Mouse (Mus musculus) embryonic facial prominence, embryonic 13.5 days (tissue): Measurements from ENCODE around the gene Dnhd1. TPM values are rescaled to one million over a fixed set of nuclear protein-coding genes. Genes with fewer than 3 reads are reported as not detected.

Source experiments
- ATAC-seq: fragments of 200-750 bp; cut with Nextera tagmentation; 2 replicates; pipeline ENCODE4 v1.8.0; 2017; ENCODE audit warnings: low read depth; ENCODE audit not compliant: insufficient number of reproducible peaks, insufficient read depth, low FRiP score, low TSS enrichment
- H3K27ac ChIP-seq: fragments of 300-500 bp; sonication (generic); 2 replicates; pipeline ENCODE4 v1.5.1; 2015; ENCODE audit warnings: moderate library complexity, mild to moderate bottlenecking, inconsistent platforms
- H3K27me3 ChIP-seq: fragments of 300-500 bp; sonication (generic); 2 replicates; pipeline ENCODE4 v1.6.1; 2015; ENCODE audit warnings: mild to moderate bottlenecking, inconsistent platforms
- H3K36me3 ChIP-seq: fragments of 300-500 bp; sonication (generic); 2 replicates; pipeline ENCODE4 v1.6.1; 2015; ENCODE audit warnings: mild to moderate bottlenecking, inconsistent platforms
- H3K4me1 ChIP-seq: fragments of 300-500 bp; sonication (generic); 2 replicates; pipeline ENCODE4 v1.6.1; 2015; ENCODE audit warnings: inconsistent platforms
- H3K4me2 ChIP-seq: fragments of 300-500 bp; sonication (generic); 2 replicates; pipeline ENCODE4 v1.6.1; 2015; ENCODE audit warnings: moderate library complexity, mild to moderate bottlenecking, inconsistent platforms
- H3K4me3 ChIP-seq: fragments of 300-500 bp; sonication (generic); 2 replicates; pipeline ENCODE4 v1.5.1; 2015; ENCODE audit warnings: mild to moderate bottlenecking, inconsistent platforms
- H3K9ac ChIP-seq: fragments of 300-500 bp; sonication (generic); 2 replicates; pipeline ENCODE4 v1.6.1; 2015; ENCODE audit warnings: mild to moderate bottlenecking, inconsistent platforms
- H3K9me3 ChIP-seq: fragments of 300-500 bp; sonication (generic); 2 replicates; pipeline ENCODE4 v1.6.1; 2016; ENCODE audit warnings: inconsistent platforms
- WGBS: fragments of 180-500 bp; shearing (Covaris S2); methylation state at CpG from one replicate; pipeline ENCODE4 v1.1.7; 2015; ENCODE audit warnings: mixed read lengths; 5-methylcytosine and 5-hydroxymethylcytosine counted together
- polyA plus RNA-seq: library from polyadenylated mRNA; unstranded; fragments of >200 nt; fragmentation: Nextera tagmentation; extraction: Ambion mirVana; gene quantifications from 2 replicates; pipeline ENCODE4 v1.2.1, GENCODE M21; 2015

Dnhd1 gene
- polyA plus RNA-seq, result 1.1 and 1.6 TPM in 2 replicates

DNA sequence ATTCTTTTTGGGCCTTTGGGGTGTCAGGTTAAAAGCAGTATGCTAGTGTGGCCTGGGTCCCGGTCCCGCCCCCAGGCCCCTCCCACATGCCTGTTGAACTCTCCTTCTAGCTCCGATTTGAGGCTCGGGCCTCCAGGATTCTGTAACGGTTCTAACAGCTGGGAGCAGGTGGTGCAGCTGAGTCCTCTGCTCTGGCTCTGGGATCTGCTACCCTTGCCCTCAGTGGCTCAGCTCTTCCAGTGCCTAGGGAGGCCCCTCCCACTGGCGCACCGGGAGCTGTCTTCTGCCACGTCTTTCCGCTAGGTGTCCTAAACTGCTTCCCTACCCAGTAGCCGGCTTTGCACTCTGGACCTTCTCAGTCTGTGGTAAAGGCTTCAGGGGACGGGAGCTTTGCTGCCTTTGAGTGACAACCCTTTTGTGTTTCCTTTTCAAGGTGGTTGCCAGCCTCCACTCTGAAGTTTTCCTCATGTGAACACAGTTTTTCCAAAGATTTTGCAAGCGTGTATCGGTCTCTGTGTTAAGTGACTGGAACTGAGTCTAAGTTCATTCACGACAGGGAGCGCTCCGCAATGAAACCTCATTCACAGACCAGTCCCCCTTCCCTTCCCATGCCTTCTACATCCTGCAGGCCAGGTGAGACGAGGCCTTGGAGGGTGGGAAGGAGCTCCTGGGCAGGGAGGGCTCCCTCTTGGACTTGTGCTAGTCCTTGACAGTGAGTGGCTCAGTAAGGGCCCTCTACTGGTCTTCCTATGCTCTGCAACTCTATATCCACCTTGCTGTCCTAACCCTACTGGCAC lies at the start of gene Dnhd1:
Gene Dnhd1, plus strand, starts transcription at position 189 of the 797 bp plus-strand sequence.
- H3K4me3 ChIP-seq, result peak within 1 kb of the TSS; percentile 45
- ATAC-seq, result peak; percentile 91
- no peaks in the 10 kb centered on the region for H3K4me1 ChIP-seq
- H3K36me3 ChIP-seq, result peaks cover 5% of the 10 kb centered on the region
- WGBS, result under 1% methylated on average over 17 of the region's 17 CpGs
- peak within 1 kb of the TSS; percentile 66 for H3K9ac ChIP-seq
- peak within 1 kb of the TSS; percentile 67 for H3K27ac ChIP-seq
- H3K27me3 ChIP-seq, result no peaks in the 10 kb centered on the region
- no peaks in the 10 kb centered on the region for H3K9me3 ChIP-seq
- H3K4me2 ChIP-seq, result peak within 1 kb of the TSS; percentile 82

DNA sequence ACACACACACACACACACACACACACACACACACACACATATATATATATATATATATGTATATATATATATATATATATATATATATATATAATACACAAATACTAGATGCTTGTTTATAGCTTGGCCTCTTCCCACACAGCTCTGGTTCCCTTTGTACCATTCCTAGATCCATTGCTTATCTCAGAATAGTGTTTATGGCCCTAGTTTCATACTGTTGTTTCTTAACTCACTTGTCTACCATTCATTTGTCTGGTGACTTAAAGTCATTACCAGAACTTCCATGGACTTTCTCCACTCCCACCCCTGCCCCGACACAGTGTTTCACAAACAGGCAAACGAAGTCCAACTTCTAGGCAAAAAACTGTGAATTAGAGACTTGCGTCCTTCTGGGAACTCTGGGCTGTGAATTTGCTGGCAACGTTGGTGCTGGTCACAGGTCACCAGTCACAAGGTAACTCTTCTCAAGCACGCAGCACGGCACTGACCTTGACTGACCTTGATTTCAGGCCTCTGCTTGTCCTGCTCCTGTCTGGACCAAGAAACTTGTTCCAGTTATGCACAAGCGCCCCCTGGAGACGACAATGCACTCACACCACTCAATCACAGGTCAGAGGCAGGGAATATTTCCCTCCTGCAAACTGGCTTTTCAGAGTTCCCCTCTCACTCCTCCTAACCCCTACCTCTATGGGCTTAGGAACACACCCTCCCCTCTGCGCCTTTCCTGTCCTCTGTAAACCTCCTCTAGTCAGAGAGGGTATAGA lies 47.6 kb upstream of the Dnhd1 start:
- H3K4me3 ChIP-seq, result no peak overlapping the region
- H3K9me3 ChIP-seq, result peaks cover 5% of the 10 kb centered on the region; the same call in 1 of the 2 replicates
- H3K4me1 ChIP-seq, result peaks cover 3% of the 10 kb centered on the region
- H3K4me2 ChIP-seq, result no peak overlapping the region
- no peak overlapping the region for H3K9ac ChIP-seq
- H3K27ac ChIP-seq, result no peak overlapping the region
- no peaks in the 10 kb centered on the region for H3K36me3 ChIP-seq
- WGBS, result 33% methylated on average over 9 of the region's 9 CpGs
- no peaks in the 10 kb centered on the region for H3K27me3 ChIP-seq
- ATAC-seq, result 0 out of 2 replicates have a peak, but pooled peaks have one; percentile 26

DNA sequence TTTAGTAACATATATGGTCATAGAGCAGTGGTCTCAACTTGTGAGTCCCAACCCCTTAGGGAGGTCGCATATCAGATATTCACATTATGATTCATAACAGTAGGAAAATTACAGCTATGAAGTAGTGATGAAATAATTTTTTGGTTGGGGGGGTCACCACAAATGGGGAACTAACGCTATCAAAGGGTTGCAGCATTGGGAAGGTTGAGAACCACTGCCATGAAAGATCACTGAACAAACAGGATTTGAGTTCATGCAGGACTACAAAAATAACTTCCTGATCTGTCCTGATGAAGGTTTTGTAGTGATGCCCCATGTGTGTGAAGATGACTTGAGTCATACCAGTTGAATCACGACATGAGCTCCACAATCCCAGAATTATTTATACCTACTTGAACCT lies 42.2 kb upstream of the Dnhd1 start:
- Histone ChIP-seq H3K36me3 (peaks cover 40% of the 10 kb centered on the region), H3K9ac (no peak overlapping the region), H3K27ac (no peak overlapping the region; the same call in 1 of the 2 replicates), H3K4me2 (no peak overlapping the region), H3K27me3 (no peaks in the 10 kb centered on the region), H3K4me1 (peaks cover 5% of the 10 kb centered on the region), H3K9me3 (peaks cover 5% of the 10 kb centered on the region; the same call in 1 of the 2 replicates), H3K4me3 (no peak overlapping the region)
- 87% methylated on average over 3 of the region's 3 CpGs for WGBS
- no peak for ATAC-seq

DNA sequence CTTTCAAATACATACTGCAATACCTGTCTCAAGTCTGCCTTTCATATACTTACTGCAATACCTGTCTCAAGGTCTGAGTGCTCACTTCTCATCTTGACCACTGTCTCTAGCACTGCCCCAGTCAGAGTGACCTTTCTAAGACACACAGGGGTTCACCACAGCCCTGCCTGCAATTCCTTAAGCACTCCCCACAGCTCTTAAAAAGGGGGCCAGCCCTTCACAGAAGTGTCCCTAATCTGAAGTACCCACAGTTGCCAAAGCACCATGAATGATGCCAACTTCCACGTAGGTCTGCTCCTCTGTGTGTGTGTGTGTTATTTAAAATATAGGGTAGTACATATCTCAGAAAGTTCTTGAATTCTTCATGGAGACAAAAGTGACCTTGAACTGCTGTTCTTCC lies 38.9 kb upstream of the Dnhd1 start:
- Histone ChIP-seq H3K36me3 (peaks cover 71% of the 10 kb centered on the region), H3K4me1 (peaks cover 5% of the 10 kb centered on the region), H3K4me2 (no peak overlapping the region), H3K4me3 (no peak overlapping the region), H3K9ac (no peak overlapping the region), H3K27ac (no peak overlapping the region), H3K9me3 (no peaks in the 10 kb centered on the region), H3K27me3 (no peaks in the 10 kb centered on the region)
- ATAC-seq, result no peak
- WGBS, result 100% methylated on average over 1 of the region's 1 CpGs

DNA sequence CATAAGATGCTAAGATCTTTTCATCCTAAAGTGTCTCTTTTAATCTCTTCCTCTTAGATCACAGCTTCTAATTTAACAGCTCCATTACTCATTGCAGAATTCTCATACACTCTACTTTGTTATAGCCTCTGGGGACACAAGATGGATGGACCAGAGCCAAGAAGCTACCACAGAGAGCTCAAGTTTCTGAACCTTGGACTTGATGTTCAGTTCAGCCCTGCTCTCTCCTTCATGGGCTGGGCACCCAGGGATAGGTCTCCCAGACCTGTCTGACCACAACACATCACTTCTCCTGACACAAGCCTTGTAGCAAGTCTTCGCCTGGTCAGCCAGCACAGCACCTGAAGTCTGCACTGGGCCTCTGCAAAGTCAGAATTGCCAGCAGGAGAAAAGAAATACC lies 36.2 kb upstream of the Dnhd1 start:
- Histone ChIP-seq H3K4me2 (no peak overlapping the region), H3K27ac (no peak overlapping the region), H3K9ac (no peak overlapping the region), H3K9me3 (no peaks in the 10 kb centered on the region), H3K4me3 (no peak overlapping the region), H3K27me3 (no peaks in the 10 kb centered on the region), H3K36me3 (peaks cover 98% of the 10 kb centered on the region), H3K4me1 (no peaks in the 10 kb centered on the region)
- 91% methylated on average over 1 of the region's 1 CpGs for WGBS
- no peak for ATAC-seq

DNA sequence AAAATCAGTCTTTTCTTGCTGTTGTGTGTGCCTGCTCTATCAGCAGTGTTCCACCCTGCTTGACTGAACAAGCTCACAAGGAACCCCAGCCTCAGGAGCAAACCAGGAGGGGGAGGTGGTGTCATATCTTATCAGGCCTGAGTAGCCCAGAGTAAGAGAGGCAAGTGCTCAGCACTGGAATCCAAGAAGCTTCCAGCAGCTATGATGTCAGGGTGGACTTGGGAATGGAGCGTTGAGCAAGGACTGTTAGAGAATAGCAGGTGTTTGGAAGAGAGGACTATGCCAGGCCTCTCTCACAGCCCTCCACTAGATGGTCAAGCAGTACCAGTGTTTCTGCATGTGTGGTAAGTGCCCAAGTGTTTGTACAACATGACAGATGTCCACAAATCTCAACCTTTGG lies 34.9 kb upstream of the Dnhd1 start:
- H3K36me3 ChIP-seq, result peaks cover 96% of the 10 kb centered on the region
- H3K27ac ChIP-seq, result no peak overlapping the region
- no peak overlapping the region for H3K4me3 ChIP-seq
- H3K9ac ChIP-seq, result no peak overlapping the region
- H3K4me2 ChIP-seq, result no peak overlapping the region
- ATAC-seq, result no peak
- H3K9me3 ChIP-seq, result no peaks in the 10 kb centered on the region
- H3K27me3 ChIP-seq, result no peaks in the 10 kb centered on the region
- no peaks in the 10 kb centered on the region for H3K4me1 ChIP-seq
- 91% methylated on average over 1 of the region's 1 CpGs for WGBS

DNA sequence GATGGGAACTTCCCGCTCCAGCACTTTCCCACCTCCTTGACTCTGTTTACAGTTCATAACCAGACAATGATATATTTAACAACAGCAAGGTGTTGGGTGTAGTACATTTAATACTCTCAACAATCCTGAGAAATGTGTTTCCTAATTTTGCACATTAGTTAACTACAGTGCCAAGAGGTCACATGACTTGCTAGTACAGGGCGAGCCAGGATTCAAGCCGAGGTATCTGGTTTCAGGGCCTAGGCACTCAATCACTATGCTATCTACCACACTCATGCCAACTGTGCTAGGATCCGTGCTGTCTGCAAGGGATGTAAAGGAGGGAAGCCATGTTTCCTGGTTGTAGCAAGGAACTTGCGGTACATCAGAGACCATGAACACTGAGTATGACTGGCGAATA lies 34.1 kb upstream of the Dnhd1 start:
- no peak for ATAC-seq
- Histone ChIP-seq H3K27me3 (no peaks in the 10 kb centered on the region), H3K36me3 (peaks cover 93% of the 10 kb centered on the region)

DNA sequence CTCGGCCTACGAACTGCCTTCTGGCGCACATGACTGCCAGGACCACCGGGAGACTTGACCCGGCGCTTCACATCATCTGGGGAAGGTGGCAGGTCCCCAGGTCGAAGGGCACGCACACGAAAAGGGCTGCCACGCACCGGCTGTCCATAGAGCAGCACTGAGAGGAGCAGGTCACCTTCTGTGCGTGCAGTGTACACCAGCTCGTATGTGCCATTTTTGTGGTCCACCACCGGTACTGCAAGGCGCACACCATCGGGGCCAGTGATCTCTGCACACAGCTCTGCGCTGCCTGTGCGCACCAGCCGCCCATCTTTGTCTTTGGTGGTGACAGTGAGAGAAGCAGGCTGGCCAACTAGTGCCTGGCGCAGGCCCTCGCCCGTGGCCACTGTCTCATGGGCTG lies 32.8 kb upstream of the Dnhd1 start:
- Histone ChIP-seq H3K4me1 (peaks cover 15% of the 10 kb centered on the region), H3K9me3 (no peaks in the 10 kb centered on the region), H3K27me3 (no peaks in the 10 kb centered on the region), H3K36me3 (peaks cover 84% of the 10 kb centered on the region), H3K4me2 (no peak overlapping the region), H3K9ac (no peak overlapping the region), H3K4me3 (no peak overlapping the region), H3K27ac (no peak overlapping the region)
- ATAC-seq, result no peak
- WGBS, result 96% methylated on average over 22 of the region's 22 CpGs

More for the DNA sequence above, 34.1 kb upstream of the Dnhd1 start:
- H3K9ac ChIP-seq, result no peak overlapping the region
- H3K4me3 ChIP-seq, result no peak overlapping the region
- H3K9me3 ChIP-seq, result no peaks in the 10 kb centered on the region
- WGBS, result 82% methylated on average over 6 of the region's 6 CpGs
- H3K27ac ChIP-seq, result no peak overlapping the region
- peaks cover 4% of the 10 kb centered on the region; the same call in 1 of the 2 replicates for H3K4me1 ChIP-seq
- no peak overlapping the region for H3K4me2 ChIP-seq

DNA sequence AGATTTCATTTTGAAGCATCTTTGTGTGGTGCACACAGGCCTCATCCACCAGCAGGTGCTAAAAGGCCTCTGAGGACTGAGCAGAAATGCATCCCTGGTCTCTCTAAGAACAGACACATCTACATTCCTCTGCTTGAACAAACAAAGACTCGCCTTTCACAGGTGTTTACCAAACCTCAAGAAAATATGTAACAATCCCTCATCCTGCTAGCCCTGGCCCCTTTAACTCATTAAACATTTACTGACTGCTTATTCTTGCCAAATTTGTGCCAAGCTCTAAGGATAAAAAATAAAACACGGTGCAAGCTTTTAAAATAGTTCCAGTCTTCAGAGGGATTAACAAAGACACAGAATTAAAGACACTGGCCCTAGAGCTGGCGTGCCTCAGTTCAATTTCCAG lies 30.9 kb upstream of the Dnhd1 start:
- H3K9me3 ChIP-seq, result no peaks in the 10 kb centered on the region
- ATAC-seq, result no peak

DNA sequence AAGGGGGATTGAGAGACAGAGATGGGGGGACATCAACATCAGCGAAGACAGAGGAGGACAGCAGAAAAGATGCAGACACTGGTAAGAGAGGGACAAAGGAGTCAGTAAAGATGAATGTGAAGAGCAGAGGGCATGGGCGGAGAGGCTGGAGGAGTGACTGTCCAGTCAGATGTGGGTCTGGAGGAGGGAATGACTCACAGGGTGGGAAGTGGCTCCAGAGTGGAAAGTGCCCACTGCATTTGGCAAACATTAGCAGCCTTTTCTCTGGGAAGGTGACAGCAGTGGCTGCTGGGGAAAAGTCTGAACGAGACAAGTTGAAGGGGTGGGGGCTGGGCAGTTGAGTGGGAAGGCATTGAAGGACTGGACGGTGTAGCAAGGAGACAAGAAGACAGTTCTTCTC lies 29.6 kb upstream of the Dnhd1 start:
- 72% methylated on average over 4 of the region's 4 CpGs for WGBS
- peak overlapping the region; percentile 40 for H3K27ac ChIP-seq
- H3K4me1 ChIP-seq, result peaks cover 15% of the 10 kb centered on the region
- peaks cover 78% of the 10 kb centered on the region for H3K36me3 ChIP-seq
- H3K4me2 ChIP-seq, result no peak overlapping the region
- no peak overlapping the region for H3K4me3 ChIP-seq
- no peaks in the 10 kb centered on the region for H3K9me3 ChIP-seq
- no peaks in the 10 kb centered on the region for H3K27me3 ChIP-seq
- no peak overlapping the region for H3K9ac ChIP-seq
- ATAC-seq, result no peak

More for the DNA sequence above, 30.9 kb upstream of the Dnhd1 start:
- WGBS, result 70% methylated on average over 3 of the region's 3 CpGs
- Histone ChIP-seq H3K27ac (0 out of 2 replicates have a peak overlapping the region, but pooled peaks have one; percentile 8), H3K4me2 (no peak overlapping the region), H3K9ac (no peak overlapping the region), H3K4me1 (peaks cover 15% of the 10 kb centered on the region), H3K36me3 (peaks cover 84% of the 10 kb centered on the region), H3K4me3 (no peak overlapping the region), H3K27me3 (no peaks in the 10 kb centered on the region)

DNA sequence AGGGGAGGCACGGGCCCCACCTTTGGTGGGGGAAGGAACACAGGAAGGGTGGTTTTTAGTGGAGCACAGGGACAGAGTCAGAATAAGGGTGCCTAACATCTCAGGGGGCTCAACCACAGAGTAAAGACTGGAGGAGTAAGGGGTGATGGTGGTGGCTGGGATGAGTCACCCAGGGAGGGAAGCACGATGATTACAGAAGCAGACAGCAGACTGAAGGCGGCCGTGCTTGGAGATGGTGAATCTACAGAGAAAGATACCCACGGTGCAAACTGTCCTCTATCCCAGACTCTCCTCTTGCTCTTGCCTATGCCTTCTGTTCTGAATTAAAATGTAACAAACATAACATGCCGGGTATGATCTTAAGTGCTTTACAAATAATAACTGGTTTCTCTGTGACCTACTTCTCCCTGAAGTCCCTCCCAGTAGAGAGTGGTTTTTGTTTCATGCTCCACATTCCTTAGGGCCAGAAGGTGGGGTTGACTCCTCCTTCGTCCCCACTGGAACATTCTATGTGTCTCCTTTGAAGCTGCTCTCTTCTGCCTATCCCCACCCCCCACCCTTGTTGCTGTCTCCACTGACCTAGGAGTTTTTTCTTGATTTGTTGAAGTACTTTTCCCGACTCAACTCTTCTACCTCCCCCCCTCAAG lies 28.9 kb upstream of the Dnhd1 start:
- peak; percentile 35; the same call in 1 of the 2 replicates for ATAC-seq
- Histone ChIP-seq H3K36me3 (peaks cover 71% of the 10 kb centered on the region), H3K27ac (peak overlapping the region; percentile 40), H3K4me2 (no peak overlapping the region), H3K4me1 (peaks cover 15% of the 10 kb centered on the region), H3K9ac (no peak overlapping the region), H3K27me3 (no peaks in the 10 kb centered on the region), H3K9me3 (no peaks in the 10 kb centered on the region), H3K4me3 (no peak overlapping the region)
- WGBS, result 40% methylated on average over 8 of the region's 8 CpGs
